Mouse (Mus musculus) 3134 (cell line): Measurements from ENCODE around the gene Gm8720.
"Not testable (repeated sequence)": the region's sequence is repeated elsewhere in the genome, so short reads cannot be mapped to it uniquely, and the experiment has no call there.

Experiments used
- DNase-seq: peaks from one replicate; pipeline ENCODE4 v3.0.0-alpha.2; 2011; ENCODE audit warnings: low spot score; ENCODE audit not compliant: insufficient read length; ENCODE audit errors: extremely low read depth

Gm8720 gene

GRCm38 (mm10) chr7:23067356-23067755 lies at the start of gene Gm8720:
TSS of gene Gm8720 (minus strand) at chr7:23067456.
- not testable (repeated sequence) for DNase-seq

- not testable (repeated sequence) for DNase-seq
Observed at GRCm38 (mm10) chr7:23055240-23055639, 12.0 kb downstream of the Gm8720 start, which contains the start of gene Vmn1r163. TSS of gene Vmn1r163 (plus strand) at chr7:23055540.

- not testable (repeated sequence) for DNase-seq
Observed at GRCm38 (mm10) chr7:23019823-23020222, 47.4 kb downstream of the Gm8720 start, which contains the start of gene Gm4216. TSS of gene Gm4216 (minus strand) at chr7:23019923.
